Mouse (Mus musculus) myocyte (in vitro differentiated cells): ENCODE measurements at regions not wholly inside any gene's neighbourhood (a gene's known extent, or its start where the extent isn't known, plus 50 kb on each side); places are given as distances from the start of the nearest gene placed in this dataset.

ENCODE experiments used
- CEBPB ChIP-seq: IDR thresholded peaks from 2 replicates; pipeline ENCODE4 v1.6.1; 2011; ENCODE audit warnings: mild to moderate bottlenecking, moderate library complexity; ENCODE audit not compliant: poor library complexity, insufficient read depth, severe bottlenecking
- E2F4 ChIP-seq: IDR thresholded peaks from one replicate; pipeline ENCODE4 v1.6.1; 2011; ENCODE audit warnings: mild to moderate bottlenecking, control low read depth, moderate library complexity; ENCODE audit not compliant: insufficient read depth
- MAX ChIP-seq: IDR thresholded peaks from one replicate; pipeline ENCODE4 v1.6.1; 2011; ENCODE audit warnings: low read depth, mild to moderate bottlenecking, control low read depth
- MYOD1 ChIP-seq, 3 experiments: IDR thresholded peaks; one replicate each; pipeline ENCODE4 v1.6.1; 2011; ENCODE audit warnings: control low read depth in 2 of 3, low read depth in 2 of 3, mild to moderate bottlenecking in 2 of 3, moderate library complexity in 1 of 3; ENCODE audit not compliant: insufficient read length in 2 of 3, control insufficient read depth in 1 of 3
- MYOG ChIP-seq, 3 experiments: IDR thresholded peaks; one replicate each; pipeline ENCODE4 v1.6.1; 2011; ENCODE audit warnings: control low read depth in 2 of 3, low read depth in 2 of 3, mild to moderate bottlenecking in 2 of 3; ENCODE audit not compliant: insufficient read length in 2 of 3, control insufficient read depth in 1 of 3, insufficient read depth in 1 of 3
- POLR2A ChIP-seq: IDR thresholded peaks from one replicate; pipeline ENCODE4 v1.6.1; 2011; ENCODE audit warnings: low read depth, mild to moderate bottlenecking, control low read depth, moderate library complexity; ENCODE audit not compliant: insufficient read length
- POLR2AphosphoS2 ChIP-seq: IDR thresholded peaks from one replicate; pipeline ENCODE4 v1.6.1; 2011; ENCODE audit warnings: low read depth, control low read depth; ENCODE audit not compliant: insufficient read length
- SRF ChIP-seq: IDR thresholded peaks from one replicate; pipeline ENCODE4 v1.6.1; 2011; ENCODE audit warnings: low read depth; ENCODE audit not compliant: control insufficient read depth, insufficient read length
- TCF12 ChIP-seq: IDR thresholded peaks from one replicate; pipeline ENCODE4 v1.6.1; 2011; ENCODE audit warnings: mild to moderate bottlenecking, control low read depth; ENCODE audit not compliant: poor library complexity, insufficient read depth, severe bottlenecking
- USF1 ChIP-seq: IDR thresholded peaks from one replicate; pipeline ENCODE4 v1.6.1; 2011; ENCODE audit warnings: low read depth, mild to moderate bottlenecking, control low read depth, moderate library complexity

- TF ChIP-seq POLR2A (no peak), TCF12 (no peak), MYOG (IDR thresholded peaks at IDR 0.05; ENCODE audit: control insufficient read depth in 1 of 3, insufficient read depth in 1 of 3, insufficient read length in 2 of 3, low read depth in 2 of 3) (no peak), POLR2AphosphoS2 (no peak), MAX (no peak), MYOD1 (IDR thresholded peaks at IDR 0.05; ENCODE audit: control insufficient read depth in 1 of 3, insufficient read length in 2 of 3, low read depth in 2 of 3) (no peak), CEBPB (no peak), SRF (no peak), USF1 (no peak), E2F4 (no peak)
Measured at GRCm38 (mm10) chr6:31029777-31030176, 70.9 kb upstream of the Klf14 start.
